Mouse (Mus musculus) gastrocnemius, postnatal 25 days (tissue): ENCODE data around the gene Col4a1. TPM values are rescaled to one million over a fixed set of nuclear protein-coding genes. Genes with fewer than 3 reads are reported as not detected.

Source experiments
- DNase-seq: peaks from one replicate; pipeline ENCODE4 v3.0.0; 2022
- total RNA-seq, 2 experiments: library from RNA; stranded (reverse); gene quantifications; 1 replicate in 1 of 2; 2 replicates in 1 of 2; pipeline ENCODE4 v1.2.3; 2021

The Col4a1 gene
- total RNA-seq, 2 experiments from 2014 or later, result 206 to 284 TPM

- DNase-seq, result no peak
Observed at GRCm38 (mm10) chr8:11298531-11299316, 13.9 kb downstream of the Col4a1 start.

GRCm38 (mm10) chr8:11297141-11297838 lies 15.3 kb downstream of the Col4a1 start:
- DNase-seq, result peak; percentile 56

GRCm38 (mm10) chr8:11296282-11296943 lies 16.2 kb downstream of the Col4a1 start:
- DNase-seq, result no peak

DNA sequence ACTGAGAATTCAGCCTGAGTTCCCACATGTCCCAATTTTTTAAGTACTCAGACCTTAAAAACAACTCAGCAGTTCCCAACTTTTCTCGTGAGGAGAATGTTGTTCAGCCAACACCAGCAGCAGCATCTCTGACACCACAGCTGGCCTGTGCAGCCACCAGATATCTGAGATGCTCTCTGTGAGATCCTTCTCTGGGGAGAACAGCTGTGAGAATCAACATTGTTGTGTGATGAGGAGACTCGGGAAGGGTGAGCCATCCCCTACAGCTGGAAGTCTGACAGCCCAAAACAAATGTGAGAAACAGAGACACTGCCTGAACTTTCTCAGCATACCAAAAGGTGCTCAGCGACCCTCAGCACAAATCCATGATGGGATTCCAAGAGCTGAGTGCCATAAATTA lies 20.0 kb downstream of the Col4a1 start:
- peak; percentile 65 for DNase-seq

GRCm38 (mm10) chr8:11290533-11290932 lies 22.1 kb downstream of the Col4a1 start:
- DNase-seq, result no peak

DNA sequence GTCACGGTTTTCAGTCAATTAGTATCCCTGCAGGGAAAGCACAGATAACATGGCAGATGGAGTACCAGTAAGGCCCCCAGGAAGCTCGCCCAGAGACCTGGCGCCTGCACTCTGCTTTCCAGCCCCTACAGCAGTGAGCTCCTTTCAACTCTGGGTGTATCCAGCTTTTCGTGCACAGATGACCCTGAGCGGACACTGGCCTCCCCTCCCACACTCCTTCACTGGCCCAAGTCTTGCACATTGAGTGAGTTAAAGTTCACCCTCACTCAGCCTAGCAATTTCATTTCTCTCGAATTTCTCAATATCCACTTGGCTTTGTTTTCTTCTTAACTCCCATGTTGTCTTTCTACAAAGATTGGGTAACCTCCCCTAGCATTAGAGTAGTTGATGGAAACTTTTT lies 24.3 kb downstream of the Col4a1 start:
- DNase-seq, result peak; percentile 54

GRCm38 (mm10) chr8:11287139-11287538 lies 25.5 kb downstream of the Col4a1 start:
- DNase-seq, result no peak

GRCm38 (mm10) chr8:11285437-11285836 lies 27.2 kb downstream of the Col4a1 start:
- DNase-seq, result no peak

DNA sequence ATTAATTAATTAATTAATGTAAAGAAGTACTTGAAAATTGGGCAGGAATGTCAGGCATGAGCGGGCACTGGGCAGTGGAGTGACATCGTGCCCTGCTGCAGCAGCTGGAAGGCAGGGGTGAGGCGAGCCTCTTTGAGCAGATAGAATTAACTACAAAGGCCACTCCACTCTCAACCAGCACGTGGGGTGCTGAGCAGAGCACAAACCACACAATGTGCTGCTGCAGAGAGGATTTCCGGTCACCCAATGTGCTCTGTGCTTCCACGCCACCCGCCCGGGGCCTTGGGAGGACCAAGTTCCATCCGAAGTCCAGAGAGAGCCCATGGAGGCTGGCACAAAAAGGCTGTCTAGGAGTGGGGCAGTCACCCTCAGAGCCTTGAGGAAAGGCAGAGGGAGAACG lies 29.4 kb downstream of the Col4a1 start:
- no peak for DNase-seq

DNA sequence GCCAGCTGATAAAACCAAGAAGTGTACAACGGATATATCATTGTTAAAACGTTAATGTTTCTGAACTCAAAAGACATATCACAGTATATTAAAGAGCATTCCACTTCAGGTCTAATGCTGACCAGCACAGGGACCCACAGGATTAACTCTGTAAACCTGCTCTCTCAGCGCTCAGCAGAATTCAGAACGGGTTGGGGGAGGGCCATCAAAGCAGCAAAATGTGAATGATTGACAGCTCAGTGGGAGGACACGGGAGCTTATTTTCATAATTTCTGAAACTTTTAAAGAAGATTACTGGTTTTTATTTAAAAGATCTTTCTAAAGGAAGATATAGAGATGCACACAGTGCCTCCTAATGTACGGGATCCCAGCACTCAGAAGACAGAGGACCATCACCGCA lies 29.9 kb downstream of the Col4a1 start:
- DNase-seq, result no peak

- no peak for DNase-seq
Observed at GRCm38 (mm10) chr8:11282139-11282538, 30.5 kb downstream of the Col4a1 start.

DNA sequence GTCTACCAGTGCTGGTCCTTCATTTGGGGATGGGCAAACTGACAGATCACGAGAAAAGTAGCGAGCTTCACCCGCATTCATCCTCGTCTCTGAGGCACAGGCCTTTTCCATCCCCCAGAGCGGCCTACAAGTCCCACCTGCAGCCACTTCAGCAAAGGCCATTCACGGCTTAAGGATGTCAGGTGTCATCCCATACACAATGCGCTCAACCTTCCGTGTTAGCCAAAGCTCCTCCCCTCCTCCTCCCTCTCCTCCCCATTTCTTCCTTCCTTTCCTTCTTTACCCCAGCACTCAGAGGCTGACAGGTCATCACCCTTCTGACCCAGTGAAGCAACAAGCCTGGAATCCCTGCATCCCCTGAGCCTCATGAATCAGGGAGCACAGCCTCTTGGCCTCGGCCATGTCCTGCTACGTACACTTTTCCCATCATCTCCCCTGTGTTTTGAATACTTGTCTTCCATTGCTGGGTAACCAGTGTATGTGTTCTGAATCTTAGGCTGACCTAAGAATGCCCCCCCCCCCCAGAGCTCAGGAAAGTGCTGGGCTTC lies 31.8 kb downstream of the Col4a1 start:
- DNase-seq, result peak; percentile 53

DNA sequence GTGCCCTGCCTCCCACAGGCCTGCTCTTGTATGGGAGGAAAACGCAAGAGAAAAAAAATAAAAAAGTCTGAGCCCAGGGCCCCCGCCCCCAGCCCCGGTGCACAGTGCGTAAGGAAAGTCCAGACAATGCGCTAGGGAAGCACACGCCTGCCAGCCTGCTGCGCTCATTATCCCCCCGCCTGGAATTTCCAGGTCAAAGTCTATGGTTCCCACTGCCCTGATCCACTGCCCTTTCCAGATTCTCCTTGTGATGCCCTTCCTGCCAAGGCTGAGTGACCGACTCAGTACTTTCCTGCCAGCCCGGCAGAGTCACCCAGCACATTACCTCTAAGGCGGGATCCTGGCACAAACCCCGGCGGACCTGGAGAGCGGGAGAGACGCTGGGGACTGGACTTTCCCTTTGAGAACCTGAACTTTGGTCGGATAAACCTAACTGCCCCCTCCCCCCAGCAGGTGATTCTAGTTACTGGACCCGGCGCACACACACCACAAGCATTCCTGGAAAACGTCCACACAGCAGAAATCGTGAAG lies 33.3 kb downstream of the Col4a1 start:
- peak; percentile 49 for DNase-seq

DNA sequence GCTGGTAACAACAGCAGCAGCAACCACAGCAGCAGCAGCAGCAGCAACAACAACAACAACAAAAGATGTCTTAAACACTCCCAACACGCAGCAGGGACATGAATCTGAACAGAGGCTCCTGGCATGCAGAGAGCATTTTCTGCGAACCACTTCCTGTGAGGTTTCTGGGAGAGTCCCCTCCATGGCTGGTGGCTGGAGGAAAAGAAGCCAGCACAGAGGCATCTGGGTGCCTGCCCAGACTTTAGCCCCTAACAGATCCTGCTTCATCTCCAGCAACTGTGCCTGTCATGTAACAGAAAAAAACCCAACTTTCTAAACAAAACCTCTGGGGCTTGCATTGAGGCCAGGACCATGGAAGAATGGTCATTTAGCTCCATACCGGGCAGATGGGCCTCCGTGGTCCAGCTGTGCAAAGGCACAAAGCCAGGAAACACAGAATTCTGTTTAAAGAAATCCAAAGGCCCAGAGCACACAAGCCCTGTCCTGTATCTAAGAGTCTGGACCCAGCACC lies 34.5 kb downstream of the Col4a1 start:
- DNase-seq, result peak; percentile 74

DNA sequence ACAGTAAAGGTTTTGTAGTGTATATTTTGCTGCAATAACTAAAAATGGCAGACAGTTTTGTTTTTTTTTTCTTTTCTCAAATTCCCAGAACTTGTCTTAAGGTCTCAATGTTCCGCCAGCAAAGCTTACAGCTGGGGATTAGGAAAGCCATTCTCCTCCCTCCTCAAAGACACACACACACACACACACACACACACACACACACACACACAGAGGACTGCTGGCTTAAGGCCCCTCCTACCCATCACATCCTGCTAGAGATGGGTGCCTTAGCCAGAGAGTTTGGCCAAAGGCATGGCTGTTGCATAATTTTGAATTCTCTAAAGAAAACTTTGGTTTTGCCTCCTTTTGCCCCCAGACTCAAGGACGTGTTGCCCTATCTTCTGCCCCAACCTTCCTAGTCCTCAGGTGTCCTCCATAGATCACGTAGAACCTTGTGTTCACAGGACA lies 35.0 kb downstream of the Col4a1 start:
- peak; percentile 77 for DNase-seq

GRCm38 (mm10) chr8:11276286-11276685 lies 36.3 kb downstream of the Col4a1 start:
- no peak for DNase-seq

GRCm38 (mm10) chr8:11274415-11274814 lies 38.2 kb downstream of the Col4a1 start:
- DNase-seq, result no peak

GRCm38 (mm10) chr8:11273506-11274158 lies 39.0 kb downstream of the Col4a1 start:
- peak; percentile 87 for DNase-seq

DNA sequence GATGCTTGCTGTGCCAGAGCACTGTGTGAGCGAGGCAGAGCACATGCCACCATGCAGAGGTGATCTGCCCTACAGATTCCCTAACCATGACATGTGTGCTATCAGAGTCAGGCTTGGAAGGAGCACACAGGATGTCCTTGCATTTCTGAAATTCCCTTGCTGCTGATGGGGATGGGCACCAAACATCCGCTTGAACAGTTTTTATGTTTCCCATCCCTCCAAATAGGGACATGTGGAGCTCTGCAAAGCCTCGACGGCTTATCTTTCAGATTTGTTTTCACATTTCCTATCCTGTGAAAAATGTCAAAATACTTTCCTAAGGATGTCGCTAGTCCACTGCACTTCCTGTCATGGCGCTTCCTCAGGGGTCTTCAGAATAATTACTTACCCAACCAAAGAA lies 40.4 kb downstream of the Col4a1 start:
- DNase-seq, result no peak

GRCm38 (mm10) chr8:11270826-11271225 lies 41.8 kb downstream of the Col4a1 start:
- peak; percentile 78 for DNase-seq

DNA sequence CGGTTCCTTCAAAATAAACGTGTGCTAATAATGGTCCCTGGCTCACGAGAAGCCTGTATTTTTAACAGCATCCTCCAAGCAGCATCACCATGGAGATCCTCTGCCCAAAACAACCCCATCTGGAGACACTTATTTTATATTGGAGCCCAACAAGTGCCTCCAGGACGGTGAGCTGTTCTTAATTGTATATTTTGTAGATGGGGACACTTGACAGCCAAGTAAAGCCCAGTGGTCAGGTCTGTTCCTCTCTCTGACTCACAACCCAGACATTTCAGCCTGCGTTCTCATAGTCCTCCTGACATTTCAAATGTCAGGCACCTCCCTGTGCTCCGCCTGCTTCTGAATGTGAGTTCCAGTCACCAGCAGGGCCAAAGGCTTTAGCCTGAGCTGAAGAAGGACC lies 43.9 kb downstream of the Col4a1 start:
- DNase-seq, result no peak

DNA sequence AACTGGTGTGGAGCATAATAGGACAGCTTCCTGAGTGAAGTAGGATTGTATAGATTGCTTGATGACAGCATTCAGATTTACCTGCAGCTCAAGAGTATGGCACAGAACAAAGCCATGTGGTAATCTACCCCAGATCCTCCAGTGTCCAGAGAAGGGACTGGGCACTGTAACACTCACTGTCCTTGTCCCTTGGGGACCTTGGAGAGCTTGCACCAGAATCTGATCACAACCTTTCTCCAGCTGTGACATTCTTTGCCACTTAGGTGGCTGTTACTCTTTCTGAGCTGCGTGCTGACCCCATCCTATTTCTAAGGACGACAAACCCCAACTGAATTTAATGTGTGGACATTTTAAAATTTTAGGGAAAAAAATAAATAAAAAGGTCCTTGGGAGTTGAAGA lies 46.2 kb downstream of the Col4a1 start:
- DNase-seq, result no peak
